Mouse (Mus musculus) midbrain, embryonic 15.5 days (tissue): ENCODE results near the gene Vmn1r47. TPM values are rescaled to one million over a fixed set of nuclear protein-coding genes. Genes with fewer than 3 reads are reported as not detected.
"Not testable (repeated sequence)": the region's sequence is repeated elsewhere in the genome, so short reads cannot be mapped to it uniquely, and the experiment has no call there.

Source experiments
- ATAC-seq: fragments of 200-750 bp; cut with Nextera tagmentation; replicated peaks from 2 replicates; pipeline ENCODE4 v1.8.0; 2017; ENCODE audit warnings: moderate TSS enrichment
- H3K27ac ChIP-seq: fragments of 300-500 bp; sonication (generic); 2 replicates; pipeline ENCODE4 v1.5.1; 2015; ENCODE audit warnings: mild to moderate bottlenecking, inconsistent platforms
- H3K27me3 ChIP-seq: fragments of 300-500 bp; sonication (generic); replicated peaks from 2 replicates; pipeline ENCODE4 v1.6.1; 2015; ENCODE audit warnings: inconsistent platforms
- H3K36me3 ChIP-seq: fragments of 300-500 bp; sonication (generic); replicated peaks from 2 replicates; pipeline ENCODE4 v1.6.1; 2015; ENCODE audit warnings: inconsistent platforms
- H3K4me1 ChIP-seq: fragments of 300-500 bp; sonication (generic); 2 replicates; pipeline ENCODE4 v1.6.1; 2015; ENCODE audit warnings: inconsistent platforms
- H3K4me2 ChIP-seq: fragments of 300-500 bp; sonication (generic); 2 replicates; pipeline ENCODE4 v1.6.1; 2015; ENCODE audit warnings: inconsistent platforms, mild to moderate bottlenecking, moderate library complexity
- H3K4me3 ChIP-seq: fragments of 300-500 bp; sonication (generic); 2 replicates; pipeline ENCODE4 v1.5.1; 2015; ENCODE audit warnings: mild to moderate bottlenecking, inconsistent platforms
- H3K9ac ChIP-seq: fragments of 300-500 bp; sonication (generic); 2 replicates; pipeline ENCODE4 v1.6.1; 2015; ENCODE audit warnings: mild to moderate bottlenecking, inconsistent platforms
- H3K9me3 ChIP-seq: fragments of 300-500 bp; sonication (generic); 2 replicates; pipeline ENCODE4 v1.6.1; 2016; ENCODE audit warnings: inconsistent platforms
- WGBS: fragments of 180-500 bp; shearing (Covaris S2); methylation state at CpG from one replicate; pipeline ENCODE4 v1.1.7; 2015; ENCODE audit warnings: mixed read lengths; 5-methylcytosine and 5-hydroxymethylcytosine counted together
- polyA plus RNA-seq: library from polyadenylated mRNA; unstranded; fragments of >200 nt; fragmentation: Nextera tagmentation; extraction: Ambion mirVana; gene quantifications from 2 replicates; pipeline ENCODE4 v1.2.1, GENCODE M21; 2015

Vmn1r47 gene
- polyA plus RNA-seq = not detected in 2 replicates

- not testable (repeated sequence) for H3K36me3 ChIP-seq, H3K9ac ChIP-seq, H3K4me3 ChIP-seq, H3K9me3 ChIP-seq, H3K4me2 ChIP-seq, ATAC-seq, H3K4me1 ChIP-seq, H3K27me3 ChIP-seq, H3K27ac ChIP-seq
- 100% methylated on average over 1 of the region's 1 CpGs for WGBS
These were observed at the start of gene Vmn1r47 for GRCm38 (mm10) chr6:90015847-90016246. Vmn1r47 (plus strand) TSS chr6:90016147.

GRCm38 (mm10) chr6:89966341-89966740 lies 49.6 kb upstream of the Vmn1r47 start:
- H3K9me3 ChIP-seq = 0 out of 2 replicates have a peak, but pooled peaks cover 5% of the 10 kb centered on the region
- ATAC-seq = no peak
- no peak overlapping the region for H3K4me3 ChIP-seq
- H3K27me3 ChIP-seq = no peaks in the 10 kb centered on the region
- H3K9ac ChIP-seq = no peak overlapping the region
- no peaks in the 10 kb centered on the region for H3K4me1 ChIP-seq
- H3K36me3 ChIP-seq = no peaks in the 10 kb centered on the region
- H3K27ac ChIP-seq = no peak overlapping the region
- no peak overlapping the region for H3K4me2 ChIP-seq

GRCm38 (mm10) chr6:89969013-89969412 lies 46.9 kb upstream of the Vmn1r47 start, which contains the start of gene Vmn1r46:
Vmn1r46 (plus strand) TSS chr6:89969313.
- Histone ChIP-seq H3K9ac (no peak within 1 kb of the TSS), H3K36me3 (no peaks in the 10 kb centered on the region), H3K4me1 (no peaks in the 10 kb centered on the region), H3K27ac (no peak within 1 kb of the TSS), H3K4me3 (no peak within 1 kb of the TSS), H3K4me2 (no peak within 1 kb of the TSS), H3K9me3 (peaks cover 11% of the 10 kb centered on the region; the same call in 1 of the 2 replicates), H3K27me3 (no peaks in the 10 kb centered on the region)
- ATAC-seq = no peak
- WGBS = 53% methylated on average over 2 of the region's 2 CpGs

GRCm38 (mm10) chr6:89985989-89986388 lies 30.0 kb upstream of the Vmn1r47 start:
- H3K27ac ChIP-seq = no peak overlapping the region
- H3K27me3 ChIP-seq = no peaks in the 10 kb centered on the region
- peaks cover 2% of the 10 kb centered on the region; the same call in 1 of the 2 replicates for H3K9me3 ChIP-seq
- WGBS = 41% methylated on average over 1 of the region's 1 CpGs
- no peak overlapping the region for H3K4me3 ChIP-seq
- H3K4me1 ChIP-seq = no peaks in the 10 kb centered on the region
- H3K36me3 ChIP-seq = no peaks in the 10 kb centered on the region
- no peak overlapping the region for H3K9ac ChIP-seq
- H3K4me2 ChIP-seq = no peak overlapping the region
- ATAC-seq = no peak

GRCm38 (mm10) chr6:90036741-90037140 lies 20.8 kb downstream of the Vmn1r47 start, which contains the start of gene Vmn1r48:
Vmn1r48 (minus strand) TSS chr6:90036841.
- not testable (repeated sequence) for H3K9ac ChIP-seq, H3K9me3 ChIP-seq, H3K4me2 ChIP-seq, H3K27me3 ChIP-seq, ATAC-seq, H3K27ac ChIP-seq, H3K4me1 ChIP-seq, H3K36me3 ChIP-seq, H3K4me3 ChIP-seq
- WGBS = no CpG with 5 or more reads among the region's 2 CpGs

Other genes with a start within 250 kb of the Vmn1r47 start
- not detected in 2 replicates for gene Vmn1r42, start 139.7 kb upstream of the Vmn1r47 start, polyA plus RNA-seq
- gene Vmn1r43, start 139.7 kb upstream of the Vmn1r47 start, polyA plus RNA-seq = not detected in 2 replicates
- gene Vmn1r44, start 132.5 kb upstream of the Vmn1r47 start, polyA plus RNA-seq = not detected in 2 replicates
- not detected in 2 replicates for gene Vmn1r45, start 75.5 kb upstream of the Vmn1r47 start, polyA plus RNA-seq
- gene Vmn1r46, start 46.8 kb upstream of the Vmn1r47 start, polyA plus RNA-seq = not detected in 2 replicates
- not detected in 2 replicates for gene Vmn1r48, start 20.7 kb downstream of the Vmn1r47 start, polyA plus RNA-seq
- gene Vmn1r49, start 62.4 kb downstream of the Vmn1r47 start, polyA plus RNA-seq = not detected in 2 replicates
- not detected in 2 replicates for gene Vmn1r50, start 85.3 kb downstream of the Vmn1r47 start, polyA plus RNA-seq
- gene Vmn1r51, start 106.4 kb downstream of the Vmn1r47 start, polyA plus RNA-seq = 0.06 TPM in 1 of 2 replicates, not detected in the other
- not detected in 2 replicates for gene Vmn1r52, start 158.7 kb downstream of the Vmn1r47 start, polyA plus RNA-seq
- not detected in 2 replicates for gene V1ra8, start 186.6 kb downstream of the Vmn1r47 start, polyA plus RNA-seq
- not detected in 2 replicates for gene Vmn1r53, start 208.3 kb downstream of the Vmn1r47 start, polyA plus RNA-seq
- gene Vmn1r54, start 230.2 kb downstream of the Vmn1r47 start, polyA plus RNA-seq = not detected in 2 replicates